Mouse (Mus musculus) kidney, adult 2 months (tissue): ENCODE measurements around the gene Dnlz.

Experiments
- CTCF ChIP-seq: fragments of 200-500 bp; conservative IDR thresholded peaks from 2 replicates; pipeline ENCODE4 v1.5.1; 2011; ENCODE audit warnings: low read depth, mild to moderate bottlenecking, control low read depth, low read length, moderate library complexity, mixed read lengths; ENCODE audit not compliant: insufficient read depth, insufficient read length
- POLR2A ChIP-seq: fragments of 200-500 bp; IDR thresholded peaks from one replicate; pipeline ENCODE4 v1.6.1; 2011; ENCODE audit warnings: low read depth, low read length, control low read depth

GRCm38 (mm10) chr2:26313394-26313793 lies 38.5 kb downstream of the Dnlz start:
- TF ChIP-seq POLR2A (no peak), CTCF (no peak)
